Mouse (Mus musculus) cerebellum, postnatal 25 days (tissue): ENCODE measurements around the gene Rps18.

ENCODE experiments used
- DNase-seq, 2 experiments: peaks; one replicate each; pipeline ENCODE4 v3.0.0; 2021; ENCODE audit warnings: mixed read lengths in 2 of 2

The Rps18 gene

DNA sequence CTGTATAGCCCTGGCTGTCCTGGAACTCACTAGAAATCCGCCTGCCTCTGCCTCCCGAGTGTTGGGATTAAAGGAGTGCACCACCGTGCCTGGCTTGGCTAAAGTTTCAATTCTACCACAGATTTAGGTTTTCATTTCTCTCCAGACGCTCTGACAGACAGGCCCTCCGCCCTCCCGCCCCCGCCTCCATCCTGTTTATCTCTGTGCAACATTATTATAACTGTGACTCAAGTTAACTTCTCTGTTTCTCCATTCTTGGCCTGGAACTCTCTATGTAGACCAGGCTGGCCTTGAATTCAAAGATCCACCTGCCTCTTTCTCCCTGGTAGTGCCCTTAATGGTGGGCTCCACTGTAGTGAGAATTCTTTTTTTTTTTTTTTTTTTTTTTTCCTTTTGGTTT lies 53.3 kb downstream of the Rps18 start:
- no peak for DNase-seq

DNA sequence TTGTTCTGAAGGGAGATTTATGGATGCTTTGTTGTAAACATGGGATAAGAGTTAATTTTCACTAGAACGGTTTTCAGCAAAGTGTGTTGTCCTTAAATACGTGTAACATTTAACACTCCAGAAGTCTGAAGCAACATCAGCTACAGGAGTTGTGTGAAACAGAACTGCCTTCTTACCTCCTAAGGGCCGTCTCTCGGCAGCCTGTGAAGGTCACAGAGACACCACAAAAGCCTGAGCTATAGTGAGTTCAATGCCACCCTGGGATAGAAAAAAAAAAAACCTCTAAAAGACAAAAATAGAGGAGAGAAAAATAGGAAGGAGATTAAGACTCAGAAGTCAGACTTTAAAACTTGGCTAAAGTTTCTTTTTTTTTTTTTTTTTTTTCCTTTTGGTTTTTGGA lies 53.7 kb downstream of the Rps18 start:
- DNase-seq, result no peak
